Mouse (Mus musculus): ENCODE measurements around the gene Astn2. TPM values are rescaled to one million over a fixed set of nuclear protein-coding genes. Genes with fewer than 3 reads are reported as not detected.

Gene Astn2
- total and polyA plus RNA-seq, 2 experiments from 2014 or later, result 3.0 to 51.4 TPM

GRCm38 (mm10) chr4:66314806-66315484, 89.5 kb downstream of the Astn2 start:
- no peak for TF ChIP-seq CTCF (IDR thresholded peaks at IDR 0.05; ENCODE audit: low read depth)
- WGBS, result 16% methylated on average over 8 of the region's 8 CpGs
- H3K4me1 ChIP-seq (ENCODE audit: insufficient read depth, low read length), result 0 out of 2 replicates have a peak, but pooled peaks cover 4% of the 10 kb centered on the region
- no peaks in the 10 kb centered on the region for H3K9me3 ChIP-seq (ENCODE audit: low read length)
- H3K4me2 ChIP-seq (ENCODE audit: low read depth, low read length), result no peak overlapping the region
- H3K27ac ChIP-seq, result no peak overlapping the region
- no peaks in the 10 kb centered on the region for H3K27me3 ChIP-seq (ENCODE audit: insufficient read depth, low read length)
- ATAC-seq (0 out of 2 replicates have a peak, but pooled peaks have one; percentile 38), DNase-seq (ENCODE audit: low spot score) (peak; percentile 65)
- H3K4me3 ChIP-seq (ENCODE audit: low read length), result no peak overlapping the region
- no peaks in the 10 kb centered on the region for H3K36me3 ChIP-seq (ENCODE audit: insufficient read depth, low read length)
- no peak overlapping the region for H3K9ac ChIP-seq (replicated peaks; ENCODE audit: low read length)

- Histone ChIP-seq H3K27ac (no peak overlapping the region), H3K4me1 (ENCODE audit: insufficient read depth, low read length) (0 out of 2 replicates have a peak, but pooled peaks cover 4% of the 10 kb centered on the region), H3K4me2 (ENCODE audit: low read depth, low read length) (no peak overlapping the region), H3K9ac (replicated peaks; ENCODE audit: low read length) (no peak overlapping the region), H3K4me3 (ENCODE audit: low read length) (no peak overlapping the region), H3K36me3 (ENCODE audit: insufficient read depth, low read length) (no peaks in the 10 kb centered on the region), H3K27me3 (ENCODE audit: insufficient read depth, low read length) (no peaks in the 10 kb centered on the region), H3K9me3 (ENCODE audit: low read length) (no peaks in the 10 kb centered on the region)
- 53% methylated on average over 1 of the region's 1 CpGs for WGBS
- no peak for TF ChIP-seq CTCF (IDR thresholded peaks at IDR 0.05; ENCODE audit: low read depth)
- peak; percentile 35 for DNase-seq (ENCODE audit: low spot score)
- no peak for ATAC-seq
Observed at GRCm38 (mm10) chr4:66312733-66313132, 91.7 kb downstream of the Astn2 start.

- Histone ChIP-seq H3K27ac (no peak overlapping the region), H3K9ac (replicated peaks; ENCODE audit: low read length) (no peak overlapping the region), H3K4me3 (ENCODE audit: low read length) (no peak overlapping the region), H3K4me2 (ENCODE audit: low read depth, low read length) (no peak overlapping the region), H3K9me3 (ENCODE audit: low read length) (no peaks in the 10 kb centered on the region), H3K36me3 (ENCODE audit: insufficient read depth, low read length) (no peaks in the 10 kb centered on the region), H3K4me1 (ENCODE audit: insufficient read depth, low read length) (0 out of 2 replicates have a peak, but pooled peaks cover 4% of the 10 kb centered on the region), H3K27me3 (ENCODE audit: insufficient read depth, low read length) (no peaks in the 10 kb centered on the region)
- no peak for TF ChIP-seq CTCF (IDR thresholded peaks at IDR 0.05; ENCODE audit: low read depth)
- DNase-seq (ENCODE audit: low spot score) (no peak), ATAC-seq (no peak; the same call in 1 of the 2 replicates)
- WGBS, result 63% methylated on average over 7 of the region's 7 CpGs
Observed at GRCm38 (mm10) chr4:66310315-66311020, 93.9 kb downstream of the Astn2 start.

- H3K4me2 ChIP-seq (ENCODE audit: low read depth, low read length), result no peak overlapping the region
- no peaks in the 10 kb centered on the region for H3K36me3 ChIP-seq (ENCODE audit: insufficient read depth, low read length)
- no peak for DNase-seq (ENCODE audit: low spot score)
- WGBS, result 62% methylated on average over 6 of the region's 6 CpGs
- H3K9ac ChIP-seq (replicated peaks; ENCODE audit: low read length), result no peak overlapping the region
- TF ChIP-seq CTCF (IDR thresholded peaks at IDR 0.05; ENCODE audit: low read depth), result no peak
- H3K4me1 ChIP-seq (ENCODE audit: insufficient read depth, low read length), result no peaks in the 10 kb centered on the region
- no peak overlapping the region for H3K4me3 ChIP-seq (ENCODE audit: low read length)
- ATAC-seq, result no peak
- H3K9me3 ChIP-seq (ENCODE audit: low read length), result no peaks in the 10 kb centered on the region
- H3K27ac ChIP-seq, result no peak overlapping the region
- H3K27me3 ChIP-seq (ENCODE audit: insufficient read depth, low read length), result no peaks in the 10 kb centered on the region
Observed at GRCm38 (mm10) chr4:66306377-66306776, 98.0 kb downstream of the Astn2 start.

- DNase-seq (ENCODE audit: low spot score) (peak; percentile 60), ATAC-seq (peak; percentile 76)
- WGBS, result 41% methylated on average over 7 of the region's 7 CpGs
- Histone ChIP-seq H3K9me3 (ENCODE audit: low read length) (no peaks in the 10 kb centered on the region), H3K4me2 (ENCODE audit: low read depth, low read length) (no peak overlapping the region), H3K27me3 (ENCODE audit: insufficient read depth, low read length) (no peaks in the 10 kb centered on the region), H3K4me3 (ENCODE audit: low read length) (no peak overlapping the region), H3K4me1 (ENCODE audit: insufficient read depth, low read length) (no peaks in the 10 kb centered on the region), H3K27ac (no peak overlapping the region), H3K9ac (replicated peaks; ENCODE audit: low read length) (no peak overlapping the region), H3K36me3 (ENCODE audit: insufficient read depth, low read length) (no peaks in the 10 kb centered on the region)
- no peak for TF ChIP-seq CTCF (IDR thresholded peaks at IDR 0.05; ENCODE audit: low read depth)
Observed at GRCm38 (mm10) chr4:66302686-66303310, 101.6 kb downstream of the Astn2 start.

- DNase-seq (ENCODE audit: low spot score) (no peak), ATAC-seq (no peak)
- no peaks in the 10 kb centered on the region for H3K36me3 ChIP-seq (ENCODE audit: insufficient read depth, low read length)
- no peaks in the 10 kb centered on the region for H3K4me1 ChIP-seq (ENCODE audit: insufficient read depth, low read length)
- no peak overlapping the region for H3K9ac ChIP-seq (replicated peaks; ENCODE audit: low read length)
- no peaks in the 10 kb centered on the region for H3K27me3 ChIP-seq (ENCODE audit: insufficient read depth, low read length)
- H3K9me3 ChIP-seq (ENCODE audit: low read length), result no peaks in the 10 kb centered on the region
- no peak overlapping the region for H3K4me2 ChIP-seq (ENCODE audit: low read depth, low read length)
- H3K27ac ChIP-seq, result no peak overlapping the region
- TF ChIP-seq CTCF (IDR thresholded peaks at IDR 0.05; ENCODE audit: low read depth), result no peak
- no peak overlapping the region for H3K4me3 ChIP-seq (ENCODE audit: low read length)
Observed at GRCm38 (mm10) chr4:66285034-66285433, 119.4 kb downstream of the Astn2 start.

Data from hindbrain, postnatal 0 days (tissue).